Mouse (Mus musculus): ENCODE results near the gene Glt1d1. TPM values are rescaled to one million over a fixed set of nuclear protein-coding genes. Genes with fewer than 3 reads are reported as not detected.

Glt1d1 gene
- polyA plus RNA-seq, 1 experiment from 2014 or later: 0.98 TPM

DNA sequence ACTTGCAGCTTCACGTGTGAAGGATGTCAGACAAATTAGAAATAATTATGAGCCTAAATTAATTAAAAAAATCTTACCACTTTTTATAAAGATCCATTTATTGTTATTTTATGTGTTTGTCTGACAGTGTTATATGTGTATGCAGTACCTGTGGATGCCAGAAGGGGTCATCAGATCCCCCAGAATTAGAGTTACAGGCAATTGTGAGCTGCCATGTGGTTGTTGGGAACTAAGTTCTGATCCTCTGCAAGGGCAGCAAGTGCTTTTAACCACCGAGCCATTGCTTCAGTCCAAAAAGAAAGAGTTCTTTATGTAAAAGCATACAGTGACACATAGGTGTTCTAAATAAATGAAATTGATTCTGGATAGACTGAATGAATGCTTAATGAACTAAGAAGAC lies 45.5 kb downstream of the Glt1d1 start:
- H3K4me1 ChIP-seq (replicated peaks; ENCODE audit: control insufficient read depth, insufficient read depth, low read length): no peaks in the 10 kb centered on the region
- H3K9me3 ChIP-seq (ENCODE audit: control insufficient read depth, low read length): no peaks in the 10 kb centered on the region
- ATAC-seq: no peak
- WGBS: 97% methylated on average over 2 of the region's 2 CpGs
- no peak overlapping the region for H3K4me2 ChIP-seq (ENCODE audit: low read length)
- H3K27ac ChIP-seq (ENCODE audit: low read length): no peak overlapping the region
- H3K4me3 ChIP-seq (replicated peaks; ENCODE audit: low read length): no peak overlapping the region
- H3K9ac ChIP-seq (replicated peaks; ENCODE audit: low read depth, low read length): no peak overlapping the region
- H3K27me3 ChIP-seq (replicated peaks; ENCODE audit: control insufficient read depth, insufficient read depth, low read length): no peaks in the 10 kb centered on the region
- no peaks in the 10 kb centered on the region for H3K36me3 ChIP-seq (ENCODE audit: control insufficient read depth, insufficient read depth)

DNA sequence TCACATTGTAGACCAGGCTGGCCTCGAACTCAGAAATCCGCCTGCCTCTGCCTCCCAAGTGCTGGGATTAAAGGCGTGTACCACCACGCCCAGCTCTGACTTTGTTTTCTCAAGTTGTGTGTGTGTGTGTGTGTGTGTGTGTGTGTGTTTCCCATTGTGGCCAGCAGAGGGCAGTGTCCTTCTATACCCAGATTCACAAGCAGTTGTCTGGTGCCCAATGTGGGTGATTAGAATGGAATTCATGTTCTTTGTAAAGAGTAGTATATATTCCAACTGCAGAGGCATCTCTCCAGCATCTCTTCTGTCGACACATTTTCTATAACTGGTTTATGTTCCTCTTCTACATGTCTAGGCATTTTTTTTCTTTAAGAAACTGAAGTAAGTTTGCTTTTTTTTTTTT lies 46.4 kb downstream of the Glt1d1 start:
- H3K9me3 ChIP-seq (ENCODE audit: control insufficient read depth, low read length): no peaks in the 10 kb centered on the region
- H3K36me3 ChIP-seq (ENCODE audit: control insufficient read depth, insufficient read depth): no peaks in the 10 kb centered on the region
- WGBS: 98% methylated on average over 5 of the region's 5 CpGs
- H3K4me2 ChIP-seq (ENCODE audit: low read length): no peak overlapping the region
- ATAC-seq: no peak
- H3K9ac ChIP-seq (replicated peaks; ENCODE audit: low read depth, low read length): no peak overlapping the region
- H3K27ac ChIP-seq (ENCODE audit: low read length): no peak overlapping the region
- no peaks in the 10 kb centered on the region for H3K4me1 ChIP-seq (replicated peaks; ENCODE audit: control insufficient read depth, insufficient read depth, low read length)
- no peak overlapping the region for H3K4me3 ChIP-seq (replicated peaks; ENCODE audit: low read length)
- no peaks in the 10 kb centered on the region for H3K27me3 ChIP-seq (replicated peaks; ENCODE audit: control insufficient read depth, insufficient read depth, low read length)

DNA sequence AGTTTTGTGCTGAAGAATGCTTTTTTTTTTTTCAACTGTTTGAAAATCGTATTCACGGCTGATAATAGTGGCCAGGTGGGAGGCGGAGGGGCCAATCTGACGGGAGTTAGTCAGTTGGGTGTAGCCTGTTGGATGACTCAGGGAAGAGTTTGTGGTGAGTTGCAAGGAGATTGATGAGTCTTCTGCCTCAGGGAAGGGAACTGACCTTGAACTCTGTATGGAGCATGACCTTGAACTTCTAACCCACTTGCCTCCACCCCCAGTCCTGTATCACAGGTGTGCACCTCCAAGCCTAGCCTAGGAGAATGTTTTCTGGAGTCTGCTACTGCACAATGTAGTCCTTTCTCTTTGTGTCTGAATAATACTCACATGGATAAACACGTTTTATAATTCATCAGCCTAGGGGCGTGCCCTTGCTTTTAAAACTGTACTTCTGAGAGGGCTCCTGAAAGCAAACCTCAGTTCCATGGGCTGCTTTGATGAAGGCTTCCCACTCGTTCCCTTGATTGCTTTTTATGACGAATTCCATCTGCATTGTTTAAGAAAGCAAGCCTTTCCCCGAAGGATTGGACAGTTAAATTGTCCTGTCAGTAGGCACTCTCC lies 56.6 kb downstream of the Glt1d1 start:
- 74% methylated on average over 9 of the region's 9 CpGs for WGBS
- no peak overlapping the region for H3K4me3 ChIP-seq (replicated peaks; ENCODE audit: low read length)
- H3K36me3 ChIP-seq (ENCODE audit: control insufficient read depth, insufficient read depth): no peaks in the 10 kb centered on the region
- H3K9me3 ChIP-seq (ENCODE audit: control insufficient read depth, low read length): no peaks in the 10 kb centered on the region
- no peak overlapping the region for H3K27ac ChIP-seq (ENCODE audit: low read length)
- no peak for ATAC-seq
- H3K4me2 ChIP-seq (ENCODE audit: low read length): no peak overlapping the region
- no peaks in the 10 kb centered on the region for H3K4me1 ChIP-seq (replicated peaks; ENCODE audit: control insufficient read depth, insufficient read depth, low read length)
- no peak overlapping the region for H3K9ac ChIP-seq (replicated peaks; ENCODE audit: low read depth, low read length)
- H3K27me3 ChIP-seq (replicated peaks; ENCODE audit: control insufficient read depth, insufficient read depth, low read length): no peaks in the 10 kb centered on the region

DNA sequence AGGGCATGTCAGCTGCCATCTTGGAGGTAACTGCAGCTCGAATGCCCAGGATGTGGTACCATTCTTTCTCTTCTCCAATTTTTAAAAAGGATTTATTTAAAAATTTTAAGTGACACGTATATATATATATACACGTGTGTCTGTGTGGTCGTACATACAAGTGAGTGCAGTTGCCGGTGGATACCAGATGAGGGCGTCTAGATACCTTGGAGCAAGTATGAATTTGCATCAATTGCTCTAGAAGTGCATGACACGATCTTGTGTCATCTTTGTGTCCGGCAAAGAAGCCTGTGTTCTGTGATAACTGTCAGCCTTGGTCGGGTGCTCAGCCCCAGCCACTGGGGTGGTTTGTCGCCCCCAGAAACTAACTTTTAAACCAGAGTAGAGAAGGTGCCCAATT lies 59.0 kb downstream of the Glt1d1 start:
- H3K4me1 ChIP-seq (replicated peaks; ENCODE audit: control insufficient read depth, insufficient read depth, low read length): no peaks in the 10 kb centered on the region
- ATAC-seq: no peak
- H3K36me3 ChIP-seq (ENCODE audit: control insufficient read depth, insufficient read depth): no peaks in the 10 kb centered on the region
- no peaks in the 10 kb centered on the region for H3K9me3 ChIP-seq (ENCODE audit: control insufficient read depth, low read length)
- no peak overlapping the region for H3K9ac ChIP-seq (replicated peaks; ENCODE audit: low read depth, low read length)
- no peak overlapping the region for H3K27ac ChIP-seq (ENCODE audit: low read length)
- WGBS: 92% methylated on average over 10 of the region's 10 CpGs
- no peak overlapping the region for H3K4me3 ChIP-seq (replicated peaks; ENCODE audit: low read length)
- H3K27me3 ChIP-seq (replicated peaks; ENCODE audit: control insufficient read depth, insufficient read depth, low read length): no peaks in the 10 kb centered on the region
- H3K4me2 ChIP-seq (ENCODE audit: low read length): no peak overlapping the region

DNA sequence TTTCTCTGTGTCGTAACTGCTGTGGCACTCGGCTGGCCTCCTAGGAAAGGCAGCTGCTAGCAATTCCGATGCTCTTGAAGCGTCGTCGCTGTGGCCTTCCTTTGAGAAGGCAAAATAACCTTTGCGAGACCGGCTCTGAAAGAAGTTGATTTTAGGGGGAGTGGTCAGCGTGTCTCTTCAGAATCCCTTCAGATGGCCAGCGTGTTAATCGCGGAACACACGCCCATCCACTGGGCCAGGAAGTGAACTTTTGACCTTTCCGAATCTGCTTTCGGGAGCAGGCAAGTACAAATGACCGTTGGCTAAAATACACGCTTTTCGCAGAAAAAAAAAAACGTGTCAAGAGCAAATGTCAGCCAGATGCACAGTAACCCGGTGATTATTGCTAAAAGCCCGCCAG lies 59.5 kb downstream of the Glt1d1 start:
- no peak overlapping the region for H3K27ac ChIP-seq (ENCODE audit: low read length)
- H3K4me2 ChIP-seq (ENCODE audit: low read length): no peak overlapping the region
- no peak for ATAC-seq
- no peaks in the 10 kb centered on the region for H3K36me3 ChIP-seq (ENCODE audit: control insufficient read depth, insufficient read depth)
- no peak overlapping the region for H3K4me3 ChIP-seq (replicated peaks; ENCODE audit: low read length)
- H3K9me3 ChIP-seq (ENCODE audit: control insufficient read depth, low read length): no peaks in the 10 kb centered on the region
- H3K4me1 ChIP-seq (replicated peaks; ENCODE audit: control insufficient read depth, insufficient read depth, low read length): no peaks in the 10 kb centered on the region
- H3K9ac ChIP-seq (replicated peaks; ENCODE audit: low read depth, low read length): no peak overlapping the region
- 78% methylated on average over 21 of the region's 21 CpGs for WGBS
- H3K27me3 ChIP-seq (replicated peaks; ENCODE audit: control insufficient read depth, insufficient read depth, low read length): no peaks in the 10 kb centered on the region

DNA sequence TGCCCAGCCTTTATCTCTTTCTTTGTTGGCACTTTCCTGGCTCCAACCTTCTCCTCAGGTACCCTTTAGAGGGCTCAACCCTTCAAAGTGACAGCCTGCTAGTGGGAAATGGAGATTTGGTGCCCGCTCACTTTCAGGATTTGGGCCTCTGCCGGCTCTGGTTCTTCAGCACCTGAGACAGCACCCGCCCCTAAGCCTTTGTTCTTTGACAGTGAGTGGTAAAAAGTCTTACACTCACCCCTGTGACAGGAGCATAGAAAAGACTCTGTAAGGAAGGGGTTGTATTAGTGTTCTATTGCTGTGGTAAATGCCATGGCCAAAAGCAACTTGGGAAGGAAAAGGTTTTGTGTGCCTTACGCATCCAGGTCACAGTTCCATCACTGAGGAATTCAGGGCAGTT lies 63.8 kb downstream of the Glt1d1 start:
- no peaks in the 10 kb centered on the region for H3K4me1 ChIP-seq (replicated peaks; ENCODE audit: control insufficient read depth, insufficient read depth, low read length)
- no peak overlapping the region for H3K9ac ChIP-seq (replicated peaks; ENCODE audit: low read depth, low read length)
- no peak overlapping the region for H3K27ac ChIP-seq (ENCODE audit: low read length)
- WGBS: 78% methylated on average over 4 of the region's 4 CpGs
- no peaks in the 10 kb centered on the region for H3K27me3 ChIP-seq (replicated peaks; ENCODE audit: control insufficient read depth, insufficient read depth, low read length)
- ATAC-seq: no peak
- H3K4me2 ChIP-seq (ENCODE audit: low read length): no peak overlapping the region
- H3K4me3 ChIP-seq (replicated peaks; ENCODE audit: low read length): no peak overlapping the region
- no peaks in the 10 kb centered on the region for H3K9me3 ChIP-seq (ENCODE audit: control insufficient read depth, low read length)
- no peaks in the 10 kb centered on the region for H3K36me3 ChIP-seq (ENCODE audit: control insufficient read depth, insufficient read depth)

DNA sequence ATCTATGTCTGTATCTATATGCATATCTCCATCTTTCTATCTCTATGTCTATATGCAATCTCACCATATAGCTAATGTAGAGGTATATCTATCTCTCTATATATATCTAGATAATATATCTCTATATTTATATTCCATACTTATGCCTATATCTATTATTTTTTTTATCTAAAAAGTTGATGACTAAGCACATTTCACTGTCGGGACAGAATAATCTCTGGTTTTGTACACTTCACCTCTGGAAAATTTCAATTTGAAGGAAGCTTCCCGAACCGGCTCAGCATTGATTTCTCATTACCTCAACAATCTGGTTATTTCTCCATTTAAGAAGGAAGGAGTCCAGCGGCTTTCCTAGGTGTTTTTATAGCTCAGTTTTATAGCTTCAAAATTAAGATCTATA lies 64.5 kb downstream of the Glt1d1 start:
- H3K27ac ChIP-seq (ENCODE audit: low read length): no peak overlapping the region
- no peaks in the 10 kb centered on the region for H3K9me3 ChIP-seq (ENCODE audit: control insufficient read depth, low read length)
- H3K9ac ChIP-seq (replicated peaks; ENCODE audit: low read depth, low read length): no peak overlapping the region
- H3K4me3 ChIP-seq (replicated peaks; ENCODE audit: low read length): no peak overlapping the region
- 91% methylated on average over 4 of the region's 4 CpGs for WGBS
- H3K4me2 ChIP-seq (ENCODE audit: low read length): no peak overlapping the region
- H3K4me1 ChIP-seq (replicated peaks; ENCODE audit: control insufficient read depth, insufficient read depth, low read length): no peaks in the 10 kb centered on the region
- H3K27me3 ChIP-seq (replicated peaks; ENCODE audit: control insufficient read depth, insufficient read depth, low read length): no peaks in the 10 kb centered on the region
- no peaks in the 10 kb centered on the region for H3K36me3 ChIP-seq (ENCODE audit: control insufficient read depth, insufficient read depth)
- no peak for ATAC-seq

DNA sequence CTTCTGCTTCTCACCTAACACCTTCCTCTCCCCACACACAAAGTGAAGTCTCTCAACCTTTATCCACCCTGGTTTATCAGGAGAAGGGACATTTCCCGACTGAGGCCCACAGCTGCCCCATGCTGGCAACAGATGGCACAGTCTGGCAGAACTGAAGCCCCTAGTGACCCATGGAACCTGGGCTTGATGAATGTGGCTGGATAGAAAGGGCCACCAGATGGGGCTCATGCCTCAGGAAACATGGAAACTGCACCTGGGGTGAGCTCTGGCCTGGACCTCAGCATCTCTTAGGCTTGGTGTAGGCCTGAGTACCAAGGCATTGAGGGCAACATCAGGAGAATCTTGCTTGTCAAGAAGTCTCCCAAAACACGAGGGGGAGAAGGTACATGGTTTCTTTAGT lies 66.5 kb downstream of the Glt1d1 start:
- H3K36me3 ChIP-seq (ENCODE audit: control insufficient read depth, insufficient read depth): no peaks in the 10 kb centered on the region
- no peaks in the 10 kb centered on the region for H3K9me3 ChIP-seq (ENCODE audit: control insufficient read depth, low read length)
- no peak for ATAC-seq
- no peaks in the 10 kb centered on the region for H3K27me3 ChIP-seq (replicated peaks; ENCODE audit: control insufficient read depth, insufficient read depth, low read length)
- H3K4me1 ChIP-seq (replicated peaks; ENCODE audit: control insufficient read depth, insufficient read depth, low read length): no peaks in the 10 kb centered on the region
- no peak overlapping the region for H3K9ac ChIP-seq (replicated peaks; ENCODE audit: low read depth, low read length)
- H3K4me3 ChIP-seq (replicated peaks; ENCODE audit: low read length): no peak overlapping the region
- no peak overlapping the region for H3K27ac ChIP-seq (ENCODE audit: low read length)
- H3K4me2 ChIP-seq (ENCODE audit: low read length): no peak overlapping the region
- WGBS: 72% methylated on average over 2 of the region's 2 CpGs

DNA sequence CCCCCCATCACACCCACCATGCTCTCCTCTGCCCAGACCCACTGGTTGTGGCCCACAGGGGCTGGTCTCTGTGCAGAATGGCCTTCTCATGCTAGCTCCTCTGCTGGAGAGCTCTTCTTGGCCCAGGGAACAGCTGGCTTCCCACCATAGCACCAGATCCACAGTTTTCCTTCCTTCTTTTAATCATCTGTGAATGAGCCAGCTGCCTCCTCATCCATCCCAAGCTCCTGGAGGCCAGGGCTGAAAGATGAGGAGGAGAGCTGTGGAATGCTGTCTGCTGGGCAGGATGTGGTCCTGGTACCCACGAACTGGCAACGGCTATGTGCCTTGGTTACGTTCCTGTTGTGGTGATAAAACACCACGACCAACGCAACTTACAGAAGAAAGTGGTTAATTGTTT lies 67.6 kb downstream of the Glt1d1 start:
- Histone ChIP-seq H3K27me3 (replicated peaks; ENCODE audit: control insufficient read depth, insufficient read depth, low read length) (no peaks in the 10 kb centered on the region), H3K4me1 (replicated peaks; ENCODE audit: control insufficient read depth, insufficient read depth, low read length) (no peaks in the 10 kb centered on the region), H3K4me3 (replicated peaks; ENCODE audit: low read length) (no peak overlapping the region), H3K36me3 (ENCODE audit: control insufficient read depth, insufficient read depth) (no peaks in the 10 kb centered on the region), H3K9ac (replicated peaks; ENCODE audit: low read depth, low read length) (no peak overlapping the region), H3K27ac (ENCODE audit: low read length) (no peak overlapping the region), H3K4me2 (ENCODE audit: low read length) (no peak overlapping the region), H3K9me3 (ENCODE audit: control insufficient read depth, low read length) (no peaks in the 10 kb centered on the region)
- ATAC-seq: no peak
- 96% methylated on average over 5 of the region's 5 CpGs for WGBS

DNA sequence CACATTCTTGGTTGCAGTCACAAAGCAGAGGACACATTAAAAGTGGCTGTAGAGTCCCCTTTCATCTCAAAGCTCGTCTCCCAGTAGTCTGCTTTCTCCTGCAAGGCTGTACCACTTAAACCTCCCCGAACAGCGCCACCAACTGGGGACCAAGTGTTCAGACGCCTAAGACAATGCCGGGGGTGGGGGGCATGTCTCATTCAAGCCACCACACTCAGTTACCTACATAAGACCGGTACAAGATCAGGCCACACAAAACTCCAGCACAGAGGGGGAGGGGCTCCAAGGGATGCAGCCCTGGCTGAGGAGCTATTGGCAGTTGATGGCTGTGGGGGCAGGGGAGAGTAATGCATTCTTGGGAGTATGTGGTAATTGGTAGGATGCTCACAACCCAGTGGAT lies 68.1 kb downstream of the Glt1d1 start:
- WGBS: 72% methylated on average over 6 of the region's 6 CpGs

More for the DNA sequence above, 68.1 kb downstream of the Glt1d1 start:
- no peaks in the 10 kb centered on the region for H3K4me1 ChIP-seq (replicated peaks; ENCODE audit: control insufficient read depth, insufficient read depth, low read length)
- H3K9me3 ChIP-seq (ENCODE audit: control insufficient read depth, low read length): no peaks in the 10 kb centered on the region
- H3K36me3 ChIP-seq (ENCODE audit: control insufficient read depth, insufficient read depth): no peaks in the 10 kb centered on the region
- ATAC-seq: no peak
- H3K27me3 ChIP-seq (replicated peaks; ENCODE audit: control insufficient read depth, insufficient read depth, low read length): no peaks in the 10 kb centered on the region
- no peak overlapping the region for H3K4me3 ChIP-seq (replicated peaks; ENCODE audit: low read length)
- no peak overlapping the region for H3K4me2 ChIP-seq (ENCODE audit: low read length)
- no peak overlapping the region for H3K9ac ChIP-seq (replicated peaks; ENCODE audit: low read depth, low read length)
- H3K27ac ChIP-seq (ENCODE audit: low read length): no peak overlapping the region

All from forebrain, embryonic 16.5 days (tissue).